Mouse (Mus musculus): ENCODE data around the gene Akap8l. TPM values are rescaled to one million over a fixed set of nuclear protein-coding genes. Genes with fewer than 3 reads are reported as not detected.

Gene Akap8l
- polyA plus RNA-seq (2012; rRNA removed): 137 and 149 TPM in 2 replicates

GRCm38 (mm10) chr17:32350382-32350983, at the start of gene Akap8l:
Akap8l (minus strand) TSS chr17:32350607.
- peaks cover 12% of the 10 kb centered on the region; the same call in 1 of the 2 replicates for H3K4me1 ChIP-seq (ENCODE audit: control insufficient read depth, insufficient read depth, low read length)
- TF ChIP-seq POLR2A (IDR thresholded peaks at IDR 0.05; ENCODE audit: borderline replicate concordance, extremely low read depth, low read depth, low read length): peak; percentile 99
- TF ChIP-seq CTCF (IDR thresholded peaks at IDR 0.05; ENCODE audit: insufficient read depth, low read length): no peak
- peak within 1 kb of the TSS; percentile 74 for H3K4me3 ChIP-seq (replicated peaks; ENCODE audit: extremely low read depth, low read depth, low read length)
- DNase-seq: peak; percentile 95
- under 1% methylated on average over 37 of the region's 37 CpGs for WGBS

DNA sequence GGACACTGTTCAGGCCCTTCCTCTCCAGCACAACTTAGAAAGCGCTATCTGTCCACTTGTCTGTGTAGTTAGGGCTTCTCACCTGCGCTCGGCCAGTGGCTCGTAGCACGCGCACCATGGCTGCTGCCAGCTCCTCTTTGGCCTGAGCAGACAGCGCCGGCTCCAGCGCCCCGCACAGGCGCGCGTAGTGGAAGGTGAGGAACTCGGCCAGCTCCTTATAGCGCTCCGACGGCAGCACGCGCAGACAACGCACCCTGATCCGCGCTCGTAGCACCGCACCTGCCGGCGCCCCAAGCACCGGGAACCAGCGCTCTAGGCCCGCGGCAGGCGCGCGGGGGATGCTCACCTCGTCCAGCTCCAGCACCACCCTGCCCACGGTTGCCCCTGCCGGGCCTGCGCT, 45.9 kb upstream of the Akap8l start:
- no peak for DNase-seq
- TF ChIP-seq POLR2A (IDR thresholded peaks at IDR 0.05; ENCODE audit: borderline replicate concordance, extremely low read depth, low read depth, low read length) (no peak), CTCF (IDR thresholded peaks at IDR 0.05; ENCODE audit: insufficient read depth, low read length) (no peak)
- H3K4me3 ChIP-seq (replicated peaks; ENCODE audit: extremely low read depth, low read depth, low read length): no peak overlapping the region
- no peaks in the 10 kb centered on the region for H3K4me1 ChIP-seq (ENCODE audit: control insufficient read depth, insufficient read depth, low read length)
- 19% methylated on average over 37 of the region's 37 CpGs for WGBS

GRCm38 (mm10) chr17:32393944-32394343, 43.5 kb upstream of the Akap8l start:
- Histone ChIP-seq H3K4me3 (replicated peaks; ENCODE audit: extremely low read depth, low read depth, low read length) (no peak overlapping the region), H3K4me1 (ENCODE audit: control insufficient read depth, insufficient read depth, low read length) (no peaks in the 10 kb centered on the region; the same call in 1 of the 2 replicates)
- 78% methylated on average over 10 of the region's 10 CpGs for WGBS
- DNase-seq: no peak
- TF ChIP-seq POLR2A (IDR thresholded peaks at IDR 0.05; ENCODE audit: borderline replicate concordance, extremely low read depth, low read depth, low read length): no peak
- no peak for TF ChIP-seq CTCF (IDR thresholded peaks at IDR 0.05; ENCODE audit: insufficient read depth, low read length)

- no peaks in the 10 kb centered on the region; the same call in none of the 2 replicates for H3K4me1 ChIP-seq (ENCODE audit: control insufficient read depth, insufficient read depth, low read length)
- H3K4me3 ChIP-seq (replicated peaks; ENCODE audit: extremely low read depth, low read depth, low read length): peak within 1 kb of the TSS; percentile 88
- TF ChIP-seq CTCF (IDR thresholded peaks at IDR 0.05; ENCODE audit: insufficient read depth, low read length) (no peak), POLR2A (IDR thresholded peaks at IDR 0.05; ENCODE audit: borderline replicate concordance, extremely low read depth, low read depth, low read length) (peak; percentile 57; the same call in 1 of the 2 replicates)
- WGBS: under 1% methylated on average over 36 of the region's 44 CpGs
- DNase-seq: peak; percentile 95
Observed at GRCm38 (mm10) chr17:32389101-32389659, 38.8 kb upstream of the Akap8l start, which contains the start of gene Wiz. Wiz (minus strand) TSS chr17:32389439.

DNA sequence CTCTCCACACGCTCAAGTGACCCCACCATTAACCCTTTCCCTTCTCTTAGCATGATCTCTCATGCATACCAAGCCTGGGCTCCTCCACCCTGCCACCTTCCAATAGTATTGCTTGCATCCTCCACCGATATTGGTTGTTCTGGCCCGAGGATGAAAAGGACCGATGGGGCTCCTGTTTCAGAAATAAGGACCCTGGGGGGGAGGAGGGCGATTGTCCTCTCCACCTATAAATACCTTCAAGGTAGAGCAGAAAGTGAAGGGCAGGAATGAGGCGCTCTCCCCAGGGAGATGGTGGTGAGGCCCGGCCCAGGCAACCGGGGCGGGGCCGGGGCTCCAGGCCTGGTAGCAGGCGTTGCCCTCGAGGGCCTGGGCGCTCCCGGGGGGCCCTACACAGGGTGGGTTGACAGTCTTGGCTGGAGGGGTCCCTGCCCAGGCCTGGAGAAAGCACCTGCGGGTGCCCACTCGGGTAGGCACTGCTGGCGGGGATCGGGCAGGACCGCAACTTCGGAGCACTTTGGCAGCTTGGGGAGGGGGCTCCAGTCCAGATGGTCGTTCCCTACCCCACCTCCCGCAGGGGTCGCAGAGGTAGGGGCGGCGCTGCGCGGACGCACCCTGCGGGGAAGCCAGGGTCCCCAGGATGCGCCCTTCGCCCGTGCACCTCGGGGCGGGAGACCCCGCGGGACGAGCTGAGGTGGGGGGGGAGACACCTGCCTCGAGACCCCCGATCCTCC, 38.1 kb upstream of the Akap8l start:
- no peaks in the 10 kb centered on the region; the same call in none of the 2 replicates for H3K4me1 ChIP-seq (ENCODE audit: control insufficient read depth, insufficient read depth, low read length)
- peak; percentile 55 for DNase-seq
- peak overlapping the region; percentile 88 for H3K4me3 ChIP-seq (replicated peaks; ENCODE audit: extremely low read depth, low read depth, low read length)
- WGBS: 1% methylated on average over 39 of the region's 39 CpGs
- TF ChIP-seq CTCF (IDR thresholded peaks at IDR 0.05; ENCODE audit: insufficient read depth, low read length) (no peak), POLR2A (IDR thresholded peaks at IDR 0.05; ENCODE audit: borderline replicate concordance, extremely low read depth, low read depth, low read length) (no peak)

DNA sequence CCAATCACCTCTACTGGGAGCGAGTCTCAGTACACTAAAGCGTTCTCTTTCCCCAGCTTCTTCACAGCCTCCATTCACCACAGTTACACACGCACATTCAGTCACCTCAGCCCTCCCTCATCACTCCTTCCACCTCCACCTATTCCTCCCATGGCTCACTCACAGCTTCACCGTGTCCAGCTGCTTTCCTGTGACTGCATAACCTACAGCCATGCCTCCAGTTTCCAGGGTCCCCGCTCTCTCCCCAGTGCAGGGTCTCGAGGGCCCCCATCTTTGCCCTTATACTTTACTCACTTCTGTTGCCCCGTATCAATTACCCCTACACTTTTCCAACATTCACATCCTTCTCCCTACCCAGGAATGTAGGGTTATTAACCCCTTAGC, 37.6 kb upstream of the Akap8l start:
- TF ChIP-seq POLR2A (IDR thresholded peaks at IDR 0.05; ENCODE audit: borderline replicate concordance, extremely low read depth, low read depth, low read length): no peak
- TF ChIP-seq CTCF (IDR thresholded peaks at IDR 0.05; ENCODE audit: insufficient read depth, low read length): no peak
- 44% methylated on average over 7 of the region's 7 CpGs for WGBS
- no peak overlapping the region for H3K4me3 ChIP-seq (replicated peaks; ENCODE audit: extremely low read depth, low read depth, low read length)
- no peaks in the 10 kb centered on the region; the same call in none of the 2 replicates for H3K4me1 ChIP-seq (ENCODE audit: control insufficient read depth, insufficient read depth, low read length)
- DNase-seq: no peak

DNA sequence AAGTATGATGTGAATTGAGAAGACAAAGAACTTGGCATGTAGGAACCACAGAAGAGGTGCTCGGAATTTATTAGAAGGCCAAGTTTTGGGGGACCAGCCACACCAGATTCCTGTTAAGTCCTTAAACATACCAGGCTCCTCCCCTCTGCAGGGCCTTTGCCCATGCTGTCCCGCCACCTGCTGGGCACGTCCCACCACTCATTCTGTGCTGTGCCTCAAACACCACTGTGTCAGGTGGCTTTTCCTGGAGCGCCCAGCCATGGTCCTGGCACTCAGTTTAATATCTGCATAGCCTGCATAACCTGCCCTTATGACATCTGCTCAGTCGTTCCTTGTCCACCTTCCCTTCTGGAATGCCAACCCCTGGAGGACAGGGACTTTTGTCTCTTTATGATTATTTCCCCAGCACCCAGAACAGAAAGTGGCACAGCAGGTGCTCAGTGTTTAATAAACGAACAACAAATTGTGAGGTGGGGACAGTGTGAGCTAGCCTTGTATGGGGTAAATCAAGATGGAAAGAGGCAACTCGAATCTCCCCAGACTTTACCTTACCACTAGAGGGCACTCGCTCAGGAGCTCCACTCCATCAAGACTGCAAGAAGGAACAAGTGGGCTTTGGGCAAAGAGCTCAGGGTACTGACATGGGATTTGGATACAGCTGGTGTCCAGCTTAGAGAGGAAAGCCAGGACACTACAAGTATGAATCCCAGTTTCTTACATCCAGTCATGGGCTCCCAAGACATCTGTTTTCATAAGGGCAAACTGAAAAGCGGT, 36.4 kb upstream of the Akap8l start:
- Histone ChIP-seq H3K4me3 (replicated peaks; ENCODE audit: extremely low read depth, low read depth, low read length) (no peak overlapping the region), H3K4me1 (ENCODE audit: control insufficient read depth, insufficient read depth, low read length) (no peaks in the 10 kb centered on the region; the same call in none of the 2 replicates)
- 68% methylated on average over 9 of the region's 9 CpGs for WGBS
- TF ChIP-seq POLR2A (IDR thresholded peaks at IDR 0.05; ENCODE audit: borderline replicate concordance, extremely low read depth, low read depth, low read length): no peak
- TF ChIP-seq CTCF (IDR thresholded peaks at IDR 0.05; ENCODE audit: insufficient read depth, low read length): peak; percentile 61
- peak; percentile 42 for DNase-seq

DNA sequence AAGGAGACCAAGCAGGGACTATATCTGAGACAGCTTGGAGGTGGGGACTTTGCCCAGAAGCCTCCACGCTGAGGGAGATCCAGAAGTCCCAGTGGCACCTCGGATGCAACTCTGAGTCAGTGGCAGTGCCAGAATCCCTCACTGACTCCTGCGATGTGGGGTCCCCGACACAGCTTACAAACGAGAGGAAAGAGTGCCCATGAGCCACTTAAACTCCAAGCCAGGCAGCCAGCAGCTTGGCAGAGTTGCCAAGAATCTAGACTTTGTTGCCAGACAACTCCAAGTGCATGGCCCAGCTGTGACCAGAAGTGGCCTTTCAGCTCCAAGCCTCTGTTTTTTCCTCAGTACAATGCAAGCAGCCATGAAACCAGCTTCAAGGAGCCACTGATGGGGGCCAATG, 33.3 kb upstream of the Akap8l start:
- WGBS: 63% methylated on average over 5 of the region's 5 CpGs
- TF ChIP-seq CTCF (IDR thresholded peaks at IDR 0.05; ENCODE audit: insufficient read depth, low read length) (no peak), POLR2A (IDR thresholded peaks at IDR 0.05; ENCODE audit: borderline replicate concordance, extremely low read depth, low read depth, low read length) (no peak)
- Histone ChIP-seq H3K4me1 (ENCODE audit: control insufficient read depth, insufficient read depth, low read length) (no peaks in the 10 kb centered on the region; the same call in 1 of the 2 replicates), H3K4me3 (replicated peaks; ENCODE audit: extremely low read depth, low read depth, low read length) (no peak overlapping the region)
- DNase-seq: no peak

DNA sequence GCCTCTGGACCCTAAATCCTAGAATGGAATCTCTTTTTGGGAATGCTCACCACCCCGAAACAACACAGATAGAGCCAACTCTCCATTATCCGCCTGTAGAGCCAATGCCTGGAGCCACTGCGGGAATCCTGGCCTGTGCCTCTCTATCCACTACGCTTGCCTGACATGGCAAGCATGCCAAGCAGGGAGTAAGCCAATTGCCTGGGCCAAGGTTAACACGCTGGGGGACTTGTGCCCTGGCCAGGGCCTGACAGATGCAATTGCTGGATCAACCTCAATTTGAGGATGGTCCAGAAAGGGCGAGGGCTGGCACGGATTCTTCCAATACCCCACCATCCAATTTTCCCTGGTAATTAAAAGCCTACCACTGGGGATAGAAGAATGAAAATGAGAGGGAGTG, 32.2 kb upstream of the Akap8l start:
- DNase-seq: no peak
- no peaks in the 10 kb centered on the region for H3K4me1 ChIP-seq (ENCODE audit: control insufficient read depth, insufficient read depth, low read length)
- TF ChIP-seq CTCF (IDR thresholded peaks at IDR 0.05; ENCODE audit: insufficient read depth, low read length) (no peak), POLR2A (IDR thresholded peaks at IDR 0.05; ENCODE audit: borderline replicate concordance, extremely low read depth, low read depth, low read length) (no peak)
- no peak overlapping the region for H3K4me3 ChIP-seq (replicated peaks; ENCODE audit: extremely low read depth, low read depth, low read length)
- WGBS: 89% methylated on average over 7 of the region's 7 CpGs
